Mouse (Mus musculus): ENCODE results near the gene Aurka. TPM values are rescaled to one million over a fixed set of nuclear protein-coding genes. Genes with fewer than 3 reads are reported as not detected.

The Aurka gene
- polyA plus RNA-seq, 1 experiment from 2014 or later: 190 TPM

DNA sequence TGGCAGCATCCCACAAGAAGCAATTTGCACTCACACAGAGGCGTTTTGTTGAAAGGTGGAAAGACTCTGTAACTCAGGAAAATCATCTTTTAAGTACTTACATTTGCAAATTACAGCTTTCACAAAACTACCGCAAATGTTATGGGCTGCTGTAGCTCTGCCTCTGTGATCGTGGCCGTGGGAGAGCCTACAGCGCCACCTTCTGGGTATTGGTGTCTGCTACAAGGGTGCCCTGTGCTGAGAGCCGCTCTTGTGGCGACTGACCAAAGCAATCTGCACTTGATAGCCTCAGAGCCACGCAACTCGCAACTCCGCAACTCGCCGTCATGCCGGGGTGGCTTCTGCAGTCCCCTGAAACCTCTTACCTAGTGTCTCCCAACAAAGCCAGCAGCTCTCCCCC lies 41.2 kb downstream of the Aurka start:
- Histone ChIP-seq H3K4me2 (no peak overlapping the region; the same call in 1 of the 2 replicates), H3K9ac (ENCODE audit: low read depth, low read length) (no peak overlapping the region), H3K4me1 (replicated peaks; ENCODE audit: control insufficient read depth, insufficient read depth, low read length) (no peaks in the 10 kb centered on the region), H3K9me3 (ENCODE audit: control insufficient read depth, low read length) (no peaks in the 10 kb centered on the region), H3K4me3 (ENCODE audit: low read depth, low read length) (no peak overlapping the region), H3K27me3 (replicated peaks; ENCODE audit: control insufficient read depth, insufficient read depth, low read length) (peaks cover 6% of the 10 kb centered on the region; the same call in 1 of the 2 replicates), H3K27ac (ENCODE audit: low read depth, low read length) (no peak overlapping the region), H3K36me3 (ENCODE audit: control insufficient read depth, insufficient read depth, low read length) (no peaks in the 10 kb centered on the region)
- DNase-seq (ENCODE audit: low spot score) (peak; percentile 80), ATAC-seq (replicated peaks; ENCODE audit: low FRiP score) (peak; percentile 83)
- WGBS: 7% methylated on average over 13 of the region's 13 CpGs

DNA sequence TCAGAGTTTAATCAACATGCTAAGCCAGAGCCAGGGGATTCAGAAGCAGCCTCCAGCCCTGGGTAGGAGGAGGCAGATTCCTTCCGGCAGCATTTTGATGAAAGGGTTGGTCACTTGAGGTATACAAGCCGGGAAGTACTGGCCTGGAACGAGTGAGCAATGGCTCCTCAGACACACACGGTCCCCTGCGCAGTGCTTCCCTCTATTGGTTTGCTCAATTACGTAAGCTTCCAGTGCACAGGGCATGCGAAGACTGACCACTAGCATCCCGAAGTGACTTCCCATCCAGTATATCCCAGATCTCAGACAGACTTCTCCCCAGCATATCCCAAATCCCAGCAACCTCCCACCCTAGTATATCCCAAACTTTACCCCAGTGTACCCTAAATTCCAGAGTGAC lies 42.1 kb downstream of the Aurka start:
- H3K27me3 ChIP-seq (replicated peaks; ENCODE audit: control insufficient read depth, insufficient read depth, low read length): peaks cover 6% of the 10 kb centered on the region; the same call in 1 of the 2 replicates
- no peak for ATAC-seq (replicated peaks; ENCODE audit: low FRiP score)

DNA sequence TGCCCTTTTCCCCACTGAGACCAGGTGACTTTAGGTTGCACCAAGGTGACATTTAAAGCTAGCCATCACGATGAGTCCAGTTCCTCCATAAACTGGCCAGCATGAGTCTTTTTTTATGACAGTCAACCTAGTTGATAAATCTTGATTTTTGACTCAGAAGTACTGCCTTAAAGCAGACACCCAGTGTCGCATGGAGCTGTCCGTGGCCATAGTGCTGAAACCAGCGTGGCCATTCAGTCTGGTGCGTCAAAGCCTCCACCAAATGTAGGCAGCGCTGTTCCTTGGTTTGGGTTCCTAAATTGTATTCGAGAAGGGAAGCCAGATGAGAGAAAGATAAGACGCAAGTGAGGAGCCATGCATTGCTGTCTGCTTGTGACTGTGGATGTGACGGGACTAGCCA lies 49.5 kb downstream of the Aurka start:
- WGBS: 16% methylated on average over 9 of the region's 9 CpGs
- Histone ChIP-seq H3K36me3 (ENCODE audit: control insufficient read depth, insufficient read depth, low read length) (no peaks in the 10 kb centered on the region), H3K4me1 (replicated peaks; ENCODE audit: control insufficient read depth, insufficient read depth, low read length) (no peaks in the 10 kb centered on the region), H3K27me3 (replicated peaks; ENCODE audit: control insufficient read depth, insufficient read depth, low read length) (no peaks in the 10 kb centered on the region), H3K4me2 (no peak overlapping the region), H3K9ac (ENCODE audit: low read depth, low read length) (no peak overlapping the region), H3K4me3 (ENCODE audit: low read depth, low read length) (no peak overlapping the region), H3K9me3 (ENCODE audit: control insufficient read depth, low read length) (no peaks in the 10 kb centered on the region), H3K27ac (ENCODE audit: low read depth, low read length) (no peak overlapping the region)
- peak; percentile 66 for DNase-seq (ENCODE audit: low spot score)
- no peak for ATAC-seq (replicated peaks; ENCODE audit: low FRiP score)

More for the DNA sequence above, 42.1 kb downstream of the Aurka start:
- WGBS: 55% methylated on average over 8 of the region's 8 CpGs
- Histone ChIP-seq H3K27ac (ENCODE audit: low read depth, low read length) (no peak overlapping the region), H3K9me3 (ENCODE audit: control insufficient read depth, low read length) (no peaks in the 10 kb centered on the region), H3K4me1 (replicated peaks; ENCODE audit: control insufficient read depth, insufficient read depth, low read length) (no peaks in the 10 kb centered on the region), H3K4me3 (ENCODE audit: low read depth, low read length) (no peak overlapping the region), H3K9ac (ENCODE audit: low read depth, low read length) (no peak overlapping the region), H3K4me2 (no peak overlapping the region), H3K36me3 (ENCODE audit: control insufficient read depth, insufficient read depth, low read length) (no peaks in the 10 kb centered on the region)
- DNase-seq (ENCODE audit: low spot score): no peak

DNA sequence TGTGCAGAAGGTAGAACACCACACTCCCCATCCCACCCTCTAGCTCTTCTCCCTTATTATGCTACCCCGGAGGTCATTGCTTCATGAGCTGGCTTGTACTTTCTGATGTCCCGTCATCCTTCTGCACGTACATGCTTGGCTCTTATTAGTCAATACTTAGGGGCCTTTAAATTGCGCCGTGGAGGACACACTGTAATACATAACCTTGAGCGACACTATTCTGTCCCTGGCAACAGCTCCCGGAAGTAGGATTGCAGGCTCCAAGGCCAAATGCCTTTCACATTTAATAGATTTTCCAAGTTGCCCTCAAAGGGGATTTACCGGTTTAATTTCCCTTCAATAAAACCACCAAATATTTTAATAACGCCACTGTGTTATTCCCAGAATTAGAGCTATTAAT lies 58.6 kb downstream of the Aurka start:
- no peak overlapping the region for H3K27ac ChIP-seq (ENCODE audit: low read depth, low read length)
- no peak for ATAC-seq (replicated peaks; ENCODE audit: low FRiP score)
- no peaks in the 10 kb centered on the region for H3K36me3 ChIP-seq (ENCODE audit: control insufficient read depth, insufficient read depth, low read length)
- H3K4me1 ChIP-seq (replicated peaks; ENCODE audit: control insufficient read depth, insufficient read depth, low read length): no peaks in the 10 kb centered on the region
- DNase-seq (ENCODE audit: low spot score): no peak
- WGBS: 87% methylated on average over 9 of the region's 9 CpGs
- H3K27me3 ChIP-seq (replicated peaks; ENCODE audit: control insufficient read depth, insufficient read depth, low read length): no peaks in the 10 kb centered on the region
- H3K9me3 ChIP-seq (ENCODE audit: control insufficient read depth, low read length): 0 out of 2 replicates have a peak, but pooled peaks cover 2% of the 10 kb centered on the region
- H3K4me2 ChIP-seq: no peak overlapping the region
- no peak overlapping the region for H3K9ac ChIP-seq (ENCODE audit: low read depth, low read length)
- no peak overlapping the region for H3K4me3 ChIP-seq (ENCODE audit: low read depth, low read length)

DNA sequence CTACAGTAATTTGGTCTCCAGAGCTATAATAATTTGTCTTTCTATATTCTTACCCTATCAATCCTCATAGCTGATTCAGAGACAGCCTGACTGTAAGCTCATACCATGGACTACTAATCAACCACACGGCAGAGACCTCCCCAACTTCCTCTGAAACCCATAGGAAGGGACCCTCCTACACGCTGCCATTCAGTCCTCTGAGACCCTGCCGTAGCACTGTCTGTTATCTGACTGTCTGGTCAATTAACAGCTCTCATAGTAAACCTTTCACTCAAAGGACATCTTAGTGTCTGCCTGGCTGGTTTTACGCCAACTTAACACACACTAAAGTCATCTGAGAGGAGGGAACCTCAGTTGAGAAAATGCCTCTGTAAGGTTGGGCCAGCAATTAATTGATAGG lies 63.8 kb downstream of the Aurka start:
- 61% methylated on average over 4 of the region's 4 CpGs for WGBS
- Histone ChIP-seq H3K27me3 (replicated peaks; ENCODE audit: control insufficient read depth, insufficient read depth, low read length) (no peaks in the 10 kb centered on the region), H3K4me1 (replicated peaks; ENCODE audit: control insufficient read depth, insufficient read depth, low read length) (no peaks in the 10 kb centered on the region), H3K36me3 (ENCODE audit: control insufficient read depth, insufficient read depth, low read length) (no peaks in the 10 kb centered on the region), H3K9me3 (ENCODE audit: control insufficient read depth, low read length) (no peaks in the 10 kb centered on the region), H3K27ac (ENCODE audit: low read depth, low read length) (no peak overlapping the region), H3K4me3 (ENCODE audit: low read depth, low read length) (no peak overlapping the region), H3K9ac (ENCODE audit: low read depth, low read length) (no peak overlapping the region), H3K4me2 (no peak overlapping the region)
- ATAC-seq (replicated peaks; ENCODE audit: low FRiP score): no peak
- no peak for DNase-seq (ENCODE audit: low spot score)

Other genes starting within 250 kb of the Aurka start
- 0.06 and 0.08 TPM in 2 replicates for gene Mc3r, start 122.0 kb downstream of the Aurka start, polyA plus RNA-seq (2014; fragmentation: Nextera tagmentation; extraction: Ambion mirVana)
- gene Fam210b, start 25.0 kb downstream of the Aurka start, polyA plus RNA-seq (2014; fragmentation: Nextera tagmentation; extraction: Ambion mirVana): 56.2 and 63.7 TPM in 2 replicates
- gene Cstf1, start 146 bp upstream of the Aurka start, polyA plus RNA-seq (2014; fragmentation: Nextera tagmentation; extraction: Ambion mirVana): 50.5 and 57.8 TPM in 2 replicates
- gene Cass4, start 23.3 kb upstream of the Aurka start, polyA plus RNA-seq (2014; fragmentation: Nextera tagmentation; extraction: Ambion mirVana): 1.1 and 1.5 TPM in 2 replicates
- gene Rtf2, start 70.0 kb upstream of the Aurka start, polyA plus RNA-seq (2014; fragmentation: Nextera tagmentation; extraction: Ambion mirVana): 73.1 and 78.7 TPM in 2 replicates
- gene Gcnt7, start 88.1 kb upstream of the Aurka start, polyA plus RNA-seq (2014; fragmentation: Nextera tagmentation; extraction: Ambion mirVana): 1.2 and 1.3 TPM in 2 replicates
- gene Fam209, start 102.0 kb upstream of the Aurka start, polyA plus RNA-seq (2014; fragmentation: Nextera tagmentation; extraction: Ambion mirVana): 0.43 and 0.74 TPM in 2 replicates
- 0.30 and 0.33 TPM in 2 replicates for gene Tfap2c, start 179.1 kb upstream of the Aurka start, polyA plus RNA-seq (2014; fragmentation: Nextera tagmentation; extraction: Ambion mirVana)